Mouse (Mus musculus) MN1 (cell line): ENCODE measurements around the gene Skp2.

Experiments used
- DNase-seq: peaks from one replicate; pipeline ENCODE4 v3.0.0-alpha.2; 2016; ENCODE audit warnings: low spot score

The Skp2 gene

GRCm38 (mm10) chr15:9074671-9075070 lies 80.6 kb downstream of the Skp2 start:
- peak; percentile 63 for DNase-seq

GRCm38 (mm10) chr15:9074139-9074538 lies 81.1 kb downstream of the Skp2 start:
- peak; percentile 56 for DNase-seq

- no peak for DNase-seq
These were observed 81.5 kb downstream of the Skp2 start for GRCm38 (mm10) chr15:9073684-9074083.

- no peak for DNase-seq
These were observed 82.1 kb downstream of the Skp2 start for GRCm38 (mm10) chr15:9073067-9073608.

- no peak for DNase-seq
These were observed 82.6 kb downstream of the Skp2 start for GRCm38 (mm10) chr15:9072630-9073029.

GRCm38 (mm10) chr15:9071556-9072544 lies 83.4 kb downstream of the Skp2 start:
- peak; percentile 48 for DNase-seq

- DNase-seq, result peak; percentile 100
These were observed 84.2 kb downstream of the Skp2 start, which contains the start of gene Nadk2 for GRCm38 (mm10) chr15:9070912-9071555. Nadk2 (plus strand) TSS chr15:9071260.

- DNase-seq, result no peak
These were observed 84.9 kb downstream of the Skp2 start for GRCm38 (mm10) chr15:9070353-9070752.

- DNase-seq, result no peak
These were observed 86.3 kb downstream of the Skp2 start for GRCm38 (mm10) chr15:9068881-9069280.
